Mouse (Mus musculus) erythroblast, embryonic 14.5 days (primary cell): Measurements from ENCODE around the gene Tll1. TPM values are rescaled to one million over a fixed set of nuclear protein-coding genes. Genes with fewer than 3 reads are reported as not detected.

Experiments
- H3K27me3 ChIP-seq: 2 replicates; pipeline ENCODE4 v1.6.1; 2012; ENCODE audit warnings: inconsistent platforms; ENCODE audit not compliant: control insufficient read depth
- H3K36me3 ChIP-seq: 2 replicates; pipeline ENCODE4 v1.6.1; 2012; ENCODE audit warnings: mild to moderate bottlenecking, inconsistent platforms; ENCODE audit not compliant: control insufficient read depth
- H3K4me1 ChIP-seq: 2 replicates; pipeline ENCODE4 v1.6.1; 2012; ENCODE audit warnings: inconsistent platforms; ENCODE audit not compliant: control insufficient read depth
- H3K4me3 ChIP-seq: replicated peaks from 2 replicates; pipeline ENCODE3; 2012; ENCODE audit warnings: moderate library complexity, mild to moderate bottlenecking, inconsistent platforms
- H3K9me3 ChIP-seq: 2 replicates; pipeline ENCODE4 v1.6.1; 2012; ENCODE audit warnings: low read length, inconsistent platforms, mixed read lengths; ENCODE audit not compliant: control insufficient read depth
- GATA1 ChIP-seq: IDR thresholded peaks from 2 replicates; pipeline ENCODE4 v1.6.1; 2012; ENCODE audit warnings: low read length, inconsistent platforms, mixed read lengths
- TAL1 ChIP-seq: IDR thresholded peaks from 3 replicates; pipeline ENCODE4 v1.6.1; 2012; ENCODE audit warnings: low read length, inconsistent platforms, mixed read lengths
- polyA plus RNA-seq: library from polyadenylated mRNA; stranded (reverse); fragments of >175 nt; gene quantifications from 2 replicates; pipeline ENCODE4 v1.2.3, GENCODE M21; 2012

Gene Tll1
- polyA plus RNA-seq, 1 experiment, result not detected

GRCm38 (mm10) chr8:64136593-64136992, 69.5 kb downstream of the Tll1 start:
- Histone ChIP-seq H3K9me3 (no peaks in the 10 kb centered on the region), H3K4me3 (no peak overlapping the region), H3K36me3 (no peaks in the 10 kb centered on the region), H3K4me1 (no peaks in the 10 kb centered on the region), H3K27me3 (no peaks in the 10 kb centered on the region)
- TF ChIP-seq TAL1, result no peak
- TF ChIP-seq GATA1, result no peak

GRCm38 (mm10) chr8:64107190-64107589, 98.9 kb downstream of the Tll1 start:
- Histone ChIP-seq H3K9me3 (no peaks in the 10 kb centered on the region), H3K4me3 (no peak overlapping the region), H3K4me1 (no peaks in the 10 kb centered on the region), H3K27me3 (no peaks in the 10 kb centered on the region), H3K36me3 (no peaks in the 10 kb centered on the region)
- TF ChIP-seq TAL1, result no peak
- no peak for TF ChIP-seq GATA1

GRCm38 (mm10) chr8:64073396-64073795, 132.7 kb downstream of the Tll1 start:
- no peak overlapping the region for H3K4me3 ChIP-seq
- no peaks in the 10 kb centered on the region for H3K27me3 ChIP-seq
- H3K36me3 ChIP-seq, result no peaks in the 10 kb centered on the region
- H3K4me1 ChIP-seq, result no peaks in the 10 kb centered on the region
- TF ChIP-seq TAL1, result no peak
- TF ChIP-seq GATA1, result no peak
- H3K9me3 ChIP-seq, result no peaks in the 10 kb centered on the region

GRCm38 (mm10) chr8:64059867-64060266, 146.2 kb downstream of the Tll1 start:
- TF ChIP-seq TAL1 (no peak), GATA1 (no peak)
- Histone ChIP-seq H3K36me3 (no peaks in the 10 kb centered on the region), H3K27me3 (no peaks in the 10 kb centered on the region), H3K9me3 (no peaks in the 10 kb centered on the region), H3K4me1 (no peaks in the 10 kb centered on the region), H3K4me3 (no peak overlapping the region)

GRCm38 (mm10) chr8:64057571-64057970, 148.5 kb downstream of the Tll1 start:
- no peaks in the 10 kb centered on the region for H3K9me3 ChIP-seq
- TF ChIP-seq GATA1 (no peak), TAL1 (no peak)
- no peak overlapping the region for H3K4me3 ChIP-seq
- no peaks in the 10 kb centered on the region for H3K4me1 ChIP-seq
- no peaks in the 10 kb centered on the region for H3K27me3 ChIP-seq
- no peaks in the 10 kb centered on the region for H3K36me3 ChIP-seq

GRCm38 (mm10) chr8:64048556-64048955, 157.5 kb downstream of the Tll1 start:
- no peaks in the 10 kb centered on the region for H3K27me3 ChIP-seq
- no peaks in the 10 kb centered on the region for H3K9me3 ChIP-seq
- TF ChIP-seq TAL1, result no peak
- no peak for TF ChIP-seq GATA1
- H3K4me3 ChIP-seq, result no peak overlapping the region
- H3K36me3 ChIP-seq, result no peaks in the 10 kb centered on the region
- H3K4me1 ChIP-seq, result no peaks in the 10 kb centered on the region

GRCm38 (mm10) chr8:64047963-64048505, 158.0 kb downstream of the Tll1 start:
- Histone ChIP-seq H3K36me3 (no peaks in the 10 kb centered on the region), H3K4me1 (no peaks in the 10 kb centered on the region), H3K4me3 (no peak overlapping the region), H3K27me3 (no peaks in the 10 kb centered on the region), H3K9me3 (no peaks in the 10 kb centered on the region)
- TF ChIP-seq GATA1 (no peak), TAL1 (no peak)

GRCm38 (mm10) chr8:64041303-64041884, 164.7 kb downstream of the Tll1 start:
- Histone ChIP-seq H3K4me3 (no peak overlapping the region), H3K9me3 (no peaks in the 10 kb centered on the region), H3K4me1 (no peaks in the 10 kb centered on the region), H3K27me3 (no peaks in the 10 kb centered on the region), H3K36me3 (no peaks in the 10 kb centered on the region)
- no peak for TF ChIP-seq GATA1
- no peak for TF ChIP-seq TAL1

GRCm38 (mm10) chr8:64030672-64031385, 175.2 kb downstream of the Tll1 start:
- Histone ChIP-seq H3K4me1 (no peaks in the 10 kb centered on the region), H3K4me3 (no peak overlapping the region), H3K27me3 (no peaks in the 10 kb centered on the region), H3K9me3 (no peaks in the 10 kb centered on the region), H3K36me3 (no peaks in the 10 kb centered on the region)
- no peak for TF ChIP-seq GATA1
- no peak for TF ChIP-seq TAL1
